Mouse (Mus musculus) gastrocnemius, adult 2 months (tissue): Measurements from ENCODE around the gene Eva1c. TPM values are rescaled to one million over a fixed set of nuclear protein-coding genes. Genes with fewer than 3 reads are reported as not detected.
A peak's percentile ranks its signal among the peaks of the same experiment; 100 is the strongest.
"Not testable (repeated sequence)": the region's sequence is repeated elsewhere in the genome, so short reads cannot be mapped to it uniquely, and the experiment has no call there.

ENCODE experiments used
- DNase-seq: peaks from one replicate; pipeline ENCODE4 v3.0.0; 2022
- H3K27ac ChIP-seq: fragments of 200-600 bp; 2 replicates; pipeline ENCODE4 v1.8.1; 2022; ENCODE audit warnings: mild to moderate bottlenecking
- H3K4me3 ChIP-seq: fragments of 200-600 bp; 2 replicates; pipeline ENCODE4 v1.8.1; 2022; ENCODE audit warnings: mild to moderate bottlenecking, moderate library complexity
- CTCF ChIP-seq: fragments of 200-600 bp; IDR thresholded peaks from 2 replicates; pipeline ENCODE4 v1.8.1; 2022; ENCODE audit warnings: antibody characterized with exemption, mild to moderate bottlenecking, moderate library complexity
- intact Hi-C: fragments of 180-260 bp; cut with DNase I; formaldehyde crosslinking; loops from one replicate; pipeline ENCODE4 v1.15.1; 2025
- total RNA-seq, 2 experiments: library from RNA; stranded (reverse); gene quantifications; 2 replicates each; pipeline ENCODE4 v1.2.3; 2021

The Eva1c gene
- total RNA-seq, 2 experiments from 2014 or later, result 0.10 to 0.56 TPM

GRCm38 (mm10) chr16:90804466-90804865, 22.1 kb upstream of the Eva1c start:
- H3K4me3 ChIP-seq, result no peak overlapping the region
- intact Hi-C loops, result no loop called here
- no peak for DNase-seq
- TF ChIP-seq CTCF, result no peak
- no peak overlapping the region for H3K27ac ChIP-seq

GRCm38 (mm10) chr16:90809975-90810715, 16.4 kb upstream of the Eva1c start, which contains the start of gene Urb1:
Gene Urb1, minus strand, starts transcription at chr16:90810413.
- Histone ChIP-seq H3K27ac (peak within 1 kb of the TSS; percentile 90), H3K4me3 (peak within 1 kb of the TSS; percentile 92)
- peak; percentile 100 for DNase-seq
- no peak for TF ChIP-seq CTCF
- intact Hi-C loops, result loop anchor here (2.0 kb wide), 2 partner anchors 21 to 125 kb away; partner anchors contain the start of gene Cfap298

- H3K27ac ChIP-seq, result peak overlapping the region; percentile 90
Observed at GRCm38 (mm10) chr16:90810716-90811256, 15.7 kb upstream of the Eva1c start.

GRCm38 (mm10) chr16:90812086-90812485, 14.4 kb upstream of the Eva1c start:
- TF ChIP-seq CTCF, result no peak
- intact Hi-C loops, result no loop called here
- Histone ChIP-seq H3K4me3 (no peak overlapping the region), H3K27ac (no peak overlapping the region)
- DNase-seq, result no peak

More at GRCm38 (mm10) chr16:90810716-90811256, 15.7 kb upstream of the Eva1c start:
- TF ChIP-seq CTCF, result no peak
- peak overlapping the region; percentile 92 for H3K4me3 ChIP-seq
- intact Hi-C loops, result loop anchor here (2.0 kb wide), 1 partner anchor 20 kb away; no protein-coding TSS in a partner anchor
- no peak for DNase-seq

GRCm38 (mm10) chr16:90820326-90820725, 6.2 kb upstream of the Eva1c start:
- Histone ChIP-seq H3K27ac (no peak overlapping the region), H3K4me3 (no peak overlapping the region)
- TF ChIP-seq CTCF, result no peak
- intact Hi-C loops, result no loop called here
- DNase-seq, result no peak

- no peak for DNase-seq
- intact Hi-C loops, result no loop called here
- no peak overlapping the region for H3K27ac ChIP-seq
- no peak overlapping the region for H3K4me3 ChIP-seq
- no peak for TF ChIP-seq CTCF
Observed at GRCm38 (mm10) chr16:90821046-90821697, 5.3 kb upstream of the Eva1c start.

- no peak for TF ChIP-seq CTCF
- no peak for DNase-seq
- intact Hi-C loops, result no loop called here
- H3K27ac ChIP-seq, result no peak overlapping the region
- no peak overlapping the region for H3K4me3 ChIP-seq
Observed at GRCm38 (mm10) chr16:90822284-90822935, 4.1 kb upstream of the Eva1c start.

- H3K4me3 ChIP-seq, result no peak overlapping the region
- intact Hi-C loops, result no loop called here
- DNase-seq, result peak; percentile 68
- no peak overlapping the region for H3K27ac ChIP-seq
- TF ChIP-seq CTCF, result no peak
Observed at GRCm38 (mm10) chr16:90822981-90823380, 3.5 kb upstream of the Eva1c start.

- H3K27ac ChIP-seq, result not testable (repeated sequence)
Observed at GRCm38 (mm10) chr16:90823986-90824385, 2.5 kb upstream of the Eva1c start.

GRCm38 (mm10) chr16:90826041-90826440, 478 bp upstream of the Eva1c start:
- no peak for DNase-seq
- no peak overlapping the region for H3K4me3 ChIP-seq
- no peak for TF ChIP-seq CTCF
- intact Hi-C loops, result no loop called here
- no peak overlapping the region for H3K27ac ChIP-seq

More at GRCm38 (mm10) chr16:90823986-90824385, 2.5 kb upstream of the Eva1c start:
- intact Hi-C loops, DNase-seq, H3K4me3 ChIP-seq: not testable (repeated sequence)

GRCm38 (mm10) chr16:90827498-90827897, 979 bp downstream of the Eva1c start:
- Histone ChIP-seq H3K27ac (no peak overlapping the region), H3K4me3 (no peak overlapping the region)
- no peak for TF ChIP-seq CTCF
- no peak for DNase-seq
- intact Hi-C loops, result no loop called here

- TF ChIP-seq CTCF, result no peak
- Histone ChIP-seq H3K4me3 (no peak overlapping the region), H3K27ac (peak overlapping the region; percentile 88; the same call in 1 of the 2 replicates)
- intact Hi-C loops, result no loop called here
- DNase-seq, result no peak
Observed at GRCm38 (mm10) chr16:90829136-90829535, 2.6 kb downstream of the Eva1c start.
